8 mouse cellular contexts compared by ENCODE assay signal in the genomic region with DNA sequence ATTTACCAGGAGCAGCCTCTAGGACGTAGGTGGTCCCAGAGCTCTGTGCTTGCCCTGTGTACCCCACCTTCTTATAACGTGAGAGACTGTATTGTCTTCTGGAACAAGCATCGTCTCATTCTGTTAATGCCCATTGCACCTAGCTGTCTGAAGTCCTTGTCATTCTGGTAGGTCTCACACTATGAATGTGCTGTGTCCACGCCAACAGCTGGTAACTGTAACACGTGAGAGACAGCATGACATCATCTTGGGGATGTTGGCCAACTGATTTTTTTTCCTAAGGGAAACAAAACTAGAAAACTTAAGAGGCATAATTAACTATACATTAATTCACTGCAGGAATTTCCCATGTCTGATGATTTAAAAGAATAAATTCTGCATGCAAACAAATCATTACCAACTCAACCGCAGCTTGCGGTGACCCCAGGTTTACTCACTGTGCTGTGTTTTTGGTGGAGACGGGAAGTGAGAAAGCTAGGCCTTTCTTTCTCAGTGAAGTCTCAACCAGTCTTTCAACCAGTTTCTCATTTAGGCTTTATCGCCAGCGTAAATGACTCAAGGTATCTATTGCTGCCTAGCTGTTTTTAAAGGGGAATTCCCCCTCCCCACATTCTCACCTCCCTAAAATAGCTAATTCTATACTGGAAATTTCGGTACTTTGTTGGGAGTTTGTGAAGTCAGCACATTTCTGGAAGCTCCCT. TPM values are rescaled to one million over a fixed set of nuclear protein-coding genes. Genes with fewer than 3 reads are reported as not detected.
DNase-seq lines count a peak whose midpoint lies in the region; ATAC-seq lines count a peak whose summit lies in the region.
"Had no signal": no experiment of that assay in that cellular context is flagged by ENCODE, and none has a peak within 500 bp of the region (broad histone marks: within the 10 kb centered on the region; RNA-seq: fewer than 3 reads in every experiment).

No protein-coding gene starts in this region.

- intact Hi-C loops in heart, postnatal 14 days (cut with DNase I): no loop called here

- peak; percentile 27 for DNase-seq in kidney, postnatal 10 days
- DNase-seq in kidney, postnatal 36 days: no peak
- DNase-seq in CD4-positive helper T cell, adult 2 months (ENCODE audit: low read depth, low spot score): peak; percentile 74
- peak; percentile 35 to 66 for DNase-seq in heart, postnatal 14 days
- DNase-seq in frontal cortex, postnatal 36 days (ENCODE audit: low spot score in 2 of 2): no peak
- no peak for DNase-seq in left cerebral cortex, adult 11 months (ENCODE audit: low spot score)
- DNase-seq: spleen, adult 18-20 months had no signal

- peak; percentile 78 for ATAC-seq in activated CD4-positive, CD25-positive, alpha-beta regulatory T cell, adult 4 months

RNA-seq across cellular contexts. Expression of a gene that starts 14.4 kb away (rescaled TPM):
- polyA plus RNA-seq in activated CD4-positive, CD25-positive, alpha-beta regulatory T cell, adult 4 months (2017; shearing (Covaris generic)): 10 to 100 TPM; 29.6 to 32.3 TPM
- 10 to 100 TPM; 22.9 to 26.1 TPM for total RNA-seq in heart, postnatal 14 days (2021)

Comparison
In these comparisons a context has a peak if more than half of its experiments do, and no peak if none do; other contexts are left out.
1. DNase-seq: peak in kidney, postnatal 10 days (single experiment), CD4-positive helper T cell, adult 2 months (single experiment) and heart, postnatal 14 days (2 of 2); none in kidney, postnatal 36 days (0 of 2), frontal cortex, postnatal 36 days (0 of 2) and left cerebral cortex, adult 11 months (single experiment).